Mouse (Mus musculus): ENCODE measurements at regions not wholly inside any gene's neighbourhood (a gene's known extent, or its start where the extent isn't known, plus 50 kb on each side); places are given as distances from the start of the nearest gene placed in this dataset.

DNA sequence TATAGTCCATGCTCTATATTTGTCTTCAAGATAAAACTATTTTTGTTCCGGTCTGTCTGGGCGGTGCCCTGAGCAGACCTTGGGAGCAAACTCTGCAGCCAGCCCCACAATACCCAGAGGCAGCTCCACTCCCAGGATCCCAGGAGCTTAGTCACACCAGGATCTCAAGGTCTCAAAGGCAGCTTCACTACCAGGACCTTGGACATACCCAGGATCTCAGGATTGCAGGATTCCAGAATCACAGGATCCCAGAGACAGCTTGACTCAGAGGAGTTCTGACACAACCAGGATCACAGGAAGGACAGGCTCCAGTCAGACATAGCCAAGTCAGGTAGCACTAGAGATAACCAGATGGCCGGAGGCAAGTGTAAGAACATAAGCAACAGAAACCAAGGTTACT is 91.1 kb upstream of the Fgf14 start:
- no peaks in the 10 kb centered on the region for H3K4me1 ChIP-seq (ENCODE audit: control insufficient read depth in 1 of 2, insufficient read depth in 2 of 2, low read length in 2 of 2)

DNA sequence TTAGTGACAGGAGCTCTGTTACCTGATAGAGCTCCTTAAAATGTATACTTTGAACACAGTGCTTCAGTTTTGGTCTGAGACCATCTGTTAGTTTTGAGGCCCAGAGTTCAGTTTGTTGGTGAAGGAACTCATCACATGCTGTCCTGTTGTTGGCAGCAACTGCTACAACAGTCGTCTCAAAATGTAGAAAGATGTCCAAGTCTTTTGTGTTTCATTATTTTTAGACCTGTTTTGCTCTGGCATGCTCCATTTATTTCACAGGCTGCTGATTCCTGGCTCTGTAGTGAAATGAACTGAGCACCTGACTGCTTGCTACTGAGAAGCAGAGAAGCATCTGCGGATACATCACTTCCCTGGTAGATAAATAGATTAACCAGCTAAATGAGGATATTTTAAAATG is 90.3 kb upstream of the Fgf14 start:
- H3K4me1 ChIP-seq (ENCODE audit: control insufficient read depth in 1 of 2, insufficient read depth in 2 of 2, low read length in 2 of 2): no peaks in the 10 kb centered on the region
- H3K36me3 ChIP-seq (ENCODE audit: control insufficient read depth in 1 of 2, insufficient read depth in 2 of 2, low read length in 2 of 2): no peaks in the 10 kb centered on the region
- H3K27ac ChIP-seq (ENCODE audit: control insufficient read depth, low read depth, low read length): no peak overlapping the region
- H3K9me3 ChIP-seq (replicated peaks; ENCODE audit: insufficient read depth, low read length): no peaks in the 10 kb centered on the region
- no peaks in the 10 kb centered on the region for H3K79me2 ChIP-seq (ENCODE audit: control insufficient read depth, insufficient read depth, low read length, poor library complexity)
- TF ChIP-seq POLR2AphosphoS2 (IDR thresholded peaks at IDR 0.05; ENCODE audit: low read length) (no peak), CHD1 (IDR thresholded peaks at IDR 0.05; ENCODE audit: low read depth, low read length) (no peak), USF1 (IDR thresholded peaks at IDR 0.05; ENCODE audit: low read depth, low read length) (no peak), TBP (IDR thresholded peaks at IDR 0.05; ENCODE audit: low read depth, low read length) (no peak), E2F4 (IDR thresholded peaks at IDR 0.05; ENCODE audit: borderline replicate concordance, low read depth, low read length) (no peak), USF2 (IDR thresholded peaks at IDR 0.05; ENCODE audit: borderline replicate concordance in 1 of 2, insufficient read depth in 1 of 2, low read depth in 1 of 2, low read length in 2 of 2) (no peak), MYC (IDR thresholded peaks at IDR 0.05; ENCODE audit: low read depth, low read length) (no peak), ZNF384 (IDR thresholded peaks at IDR 0.05; ENCODE audit: low read depth, low read length) (no peak), POLR2AphosphoS5 (IDR thresholded peaks at IDR 0.05; ENCODE audit: borderline replicate concordance, low read depth, low read length) (no peak), GABPA (IDR thresholded peaks at IDR 0.05; ENCODE audit: low read depth, low read length) (no peak), UBTF (IDR thresholded peaks at IDR 0.05; ENCODE audit: borderline replicate concordance, insufficient read depth, low read depth, low read length) (no peak)
- no peak for DNase-seq (ENCODE audit: low read depth, low spot score)
- H3K27me3 ChIP-seq (ENCODE audit: control insufficient read depth in 1 of 2, insufficient read depth in 2 of 2, low read length in 2 of 2): no peaks in the 10 kb centered on the region
- no peak overlapping the region for H3K9ac ChIP-seq (ENCODE audit: control insufficient read depth, low read depth, low read length, poor library complexity, severe bottlenecking)
- no peak overlapping the region for H3K4me3 ChIP-seq (ENCODE audit: control insufficient read depth in 1 of 2, insufficient read depth in 1 of 2, low read depth in 2 of 2, low read length in 2 of 2)

More for the DNA sequence above, 91.1 kb upstream of the Fgf14 start:
- H3K4me3 ChIP-seq (ENCODE audit: control insufficient read depth in 1 of 2, insufficient read depth in 1 of 2, low read depth in 2 of 2, low read length in 2 of 2): no peak overlapping the region
- no peak overlapping the region for H3K9ac ChIP-seq (ENCODE audit: control insufficient read depth, low read depth, low read length, poor library complexity, severe bottlenecking)
- no peaks in the 10 kb centered on the region for H3K79me2 ChIP-seq (ENCODE audit: control insufficient read depth, insufficient read depth, low read length, poor library complexity)
- no peaks in the 10 kb centered on the region for H3K36me3 ChIP-seq (ENCODE audit: control insufficient read depth in 1 of 2, insufficient read depth in 2 of 2, low read length in 2 of 2)
- no peak for TF ChIP-seq MAZ (IDR thresholded peaks at IDR 0.05; ENCODE audit: low read depth, low read length)
- no peak for TF ChIP-seq USF2 (IDR thresholded peaks at IDR 0.05; ENCODE audit: borderline replicate concordance in 1 of 2, insufficient read depth in 1 of 2, low read depth in 1 of 2, low read length in 2 of 2)
- no peak for TF ChIP-seq MAFK (IDR thresholded peaks at IDR 0.05; ENCODE audit: borderline replicate concordance, low read depth, low read length)
- TF ChIP-seq HCFC1 (IDR thresholded peaks at IDR 0.05; ENCODE audit: low read depth, low read length): no peak
- TF ChIP-seq MYB (IDR thresholded peaks at IDR 0.05; ENCODE audit: low read depth, low read length): no peak
- no peak for TF ChIP-seq MYC (IDR thresholded peaks at IDR 0.05; ENCODE audit: low read depth, low read length)
- H3K27ac ChIP-seq (ENCODE audit: control insufficient read depth, low read depth, low read length): no peak overlapping the region
- H3K27me3 ChIP-seq (ENCODE audit: control insufficient read depth in 1 of 2, insufficient read depth in 2 of 2, low read length in 2 of 2): no peaks in the 10 kb centered on the region
- no peaks in the 10 kb centered on the region for H3K9me3 ChIP-seq (replicated peaks; ENCODE audit: insufficient read depth, low read length)
- DNase-seq (ENCODE audit: low read depth, low spot score): no peak

Measured in MEL (cell line).